Mouse (Mus musculus) urinary bladder, adult 18-20 months (tissue): ENCODE data around the gene Fam69a.
"Not testable (repeated sequence)": the region's sequence is repeated elsewhere in the genome, so short reads cannot be mapped to it uniquely, and the experiment has no call there.

ENCODE experiments used
- DNase-seq, 2 experiments: peaks; one replicate each; pipeline ENCODE4 v3.0.0; 2022; ENCODE audit warnings: low spot score in 2 of 2, mixed read lengths in 2 of 2

The Fam69a gene

GRCm38 (mm10) chr5:107986967-107987834 is at the start of gene Fam69a:
Gene Fam69a (minus strand): TSS chr5:107987085.
- DNase-seq, result peak; percentile 41 to 64

- DNase-seq, result no peak
Observed at GRCm38 (mm10) chr5:108035523-108035922, 48.6 kb upstream of the Fam69a start.

- DNase-seq, result no peak
Observed at GRCm38 (mm10) chr5:108034194-108034593, 47.3 kb upstream of the Fam69a start.

GRCm38 (mm10) chr5:108031267-108031666 is 44.4 kb upstream of the Fam69a start:
- DNase-seq, result no peak

GRCm38 (mm10) chr5:108029968-108030367 is 43.1 kb upstream of the Fam69a start:
- DNase-seq, result no peak

- not testable (repeated sequence) for DNase-seq
Observed at GRCm38 (mm10) chr5:108028797-108029536, 42.1 kb upstream of the Fam69a start.

GRCm38 (mm10) chr5:108028230-108028629 is 41.3 kb upstream of the Fam69a start:
- peak in 1 of 2 experiments; percentile 11 for DNase-seq

GRCm38 (mm10) chr5:108021346-108021745 is 34.5 kb upstream of the Fam69a start:
- DNase-seq, result no peak

- DNase-seq, result no peak
Observed at GRCm38 (mm10) chr5:108019367-108019766, 32.5 kb upstream of the Fam69a start.

- DNase-seq, result no peak
Observed at GRCm38 (mm10) chr5:108017232-108017631, 30.3 kb upstream of the Fam69a start.

- DNase-seq, result no peak
Observed at GRCm38 (mm10) chr5:108015422-108015821, 28.5 kb upstream of the Fam69a start.

GRCm38 (mm10) chr5:108014173-108014572 is 27.3 kb upstream of the Fam69a start:
- no peak for DNase-seq

- no peak for DNase-seq
Observed at GRCm38 (mm10) chr5:108009721-108010120, 22.8 kb upstream of the Fam69a start.

- no peak for DNase-seq
Observed at GRCm38 (mm10) chr5:108005134-108005533, 18.2 kb upstream of the Fam69a start.

- no peak for DNase-seq
Observed at GRCm38 (mm10) chr5:108002734-108003133, 15.8 kb upstream of the Fam69a start.

- DNase-seq, result peak in 1 of 2 experiments; percentile 19
Observed at GRCm38 (mm10) chr5:108000776-108001548, 14.1 kb upstream of the Fam69a start.

GRCm38 (mm10) chr5:107997717-107998116 is 10.8 kb upstream of the Fam69a start:
- no peak for DNase-seq

GRCm38 (mm10) chr5:107995936-107996335 is 9.1 kb upstream of the Fam69a start:
- no peak for DNase-seq

- DNase-seq, result no peak
Observed at GRCm38 (mm10) chr5:107987835-107988251, 958 bp upstream of the Fam69a start.

- peak; percentile 32 to 65 for DNase-seq
Observed at GRCm38 (mm10) chr5:107986255-107986966, 474 bp downstream of the Fam69a start.

- DNase-seq, result no peak
Observed at GRCm38 (mm10) chr5:107983946-107984345, 2.9 kb downstream of the Fam69a start.
